Mouse (Mus musculus) myocyte (in vitro differentiated cells): ENCODE data around the gene Smyd1.

Experiments
- E2F4 ChIP-seq: IDR thresholded peaks from one replicate; pipeline ENCODE4 v1.6.1; 2011; ENCODE audit warnings: mild to moderate bottlenecking, control low read depth, moderate library complexity; ENCODE audit not compliant: insufficient read depth
- MAX ChIP-seq: IDR thresholded peaks from one replicate; pipeline ENCODE4 v1.6.1; 2011; ENCODE audit warnings: low read depth, mild to moderate bottlenecking, control low read depth
- POLR2A ChIP-seq: IDR thresholded peaks from one replicate; pipeline ENCODE4 v1.6.1; 2011; ENCODE audit warnings: low read depth, mild to moderate bottlenecking, control low read depth, moderate library complexity; ENCODE audit not compliant: insufficient read length
- SRF ChIP-seq: IDR thresholded peaks from one replicate; pipeline ENCODE4 v1.6.1; 2011; ENCODE audit warnings: low read depth; ENCODE audit not compliant: control insufficient read depth, insufficient read length

- TF ChIP-seq MAX = no peak
- TF ChIP-seq SRF = no peak
- TF ChIP-seq POLR2A = no peak
- TF ChIP-seq E2F4 = no peak
Measured at GRCm38 (mm10) chr6:71268929-71269685, 52.9 kb downstream of the Smyd1 start.
